Mouse (Mus musculus): ENCODE measurements around the gene Slc7a11.

DNA sequence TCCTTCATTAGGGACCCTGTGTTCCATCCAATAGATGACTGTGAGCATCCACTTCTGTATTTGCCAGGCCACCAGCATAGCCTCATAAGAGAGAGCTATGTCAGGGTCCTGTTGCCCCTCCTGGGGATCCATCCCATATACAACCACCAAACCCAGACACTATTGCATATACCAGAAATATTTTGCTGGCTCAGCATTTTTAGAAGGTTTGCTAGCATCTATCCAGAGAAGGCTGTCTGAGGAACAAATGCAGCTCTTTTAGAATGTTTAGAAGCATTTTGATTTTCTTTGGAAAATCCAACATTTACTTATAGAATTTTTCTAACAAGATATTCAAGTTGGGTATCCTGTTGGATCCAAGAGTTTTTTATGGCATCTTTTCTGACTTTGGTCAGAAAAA, 299.3 kb downstream of the Slc7a11 start:
- TF ChIP-seq CTCF (IDR thresholded peaks at IDR 0.05; ENCODE audit: low read depth, low read length), result no peak
- no peak for TF ChIP-seq POLR2A (IDR thresholded peaks at IDR 0.05; ENCODE audit: borderline replicate concordance, low read depth, low read length)

All from bone marrow macrophage, adult 2 months (primary cell).